ENCODE assay signal across 24 mouse cellular contexts in genomic region chr10:71020459-71020858, GRCm38 (mm10).
A peak's percentile ranks its signal among the peaks of the same experiment; 100 is the strongest.
DNase-seq lines count a peak whose midpoint lies in the region; ATAC-seq lines count a peak whose summit lies in the region.
"Had no signal": no experiment of that assay in that cellular context is flagged by ENCODE, and none has a peak within 500 bp of the region (broad histone marks: within the 10 kb centered on the region; RNA-seq: fewer than 3 reads in every experiment).

No protein-coding gene starts in this region.

- H3K27ac ChIP-seq in hindbrain, embryonic 12.5 days, result no peak overlapping the region
- H3K27ac ChIP-seq in hindbrain, embryonic 16.5 days (ENCODE audit: low read depth, low read length), result no peak overlapping the region
- peak overlapping the region; percentile 74 for H3K27ac ChIP-seq in neural tube, embryonic 13.5 days (replicated peaks)
- peak overlapping the region; percentile 65; the same call in 1 of the 2 replicates for H3K27ac ChIP-seq in neural tube, embryonic 15.5 days (replicated peaks)
- H3K27ac ChIP-seq: embryonic facial prominence, embryonic 12.5 days; embryonic facial prominence, embryonic 15.5 days; heart, embryonic 15.5 days; hindbrain, embryonic 15.5 days had no signal

- no peaks in the 10 kb centered on the region for H3K36me3 ChIP-seq in hindbrain, embryonic 12.5 days
- no peaks in the 10 kb centered on the region for H3K36me3 ChIP-seq in hindbrain, embryonic 16.5 days (ENCODE audit: control insufficient read depth, insufficient read depth, low read length)
- H3K36me3 ChIP-seq in neural tube, embryonic 13.5 days, result no peaks in the 10 kb centered on the region
- H3K36me3 ChIP-seq in neural tube, embryonic 15.5 days, result no peaks in the 10 kb centered on the region
- H3K36me3 ChIP-seq: embryonic facial prominence, embryonic 12.5 days; embryonic facial prominence, embryonic 15.5 days; heart, embryonic 15.5 days; hindbrain, embryonic 15.5 days had no signal

- H3K4me2 ChIP-seq in hindbrain, embryonic 12.5 days (replicated peaks), result no peak overlapping the region
- H3K4me2 ChIP-seq in hindbrain, embryonic 16.5 days (ENCODE audit: low read length), result no peak overlapping the region
- H3K4me2 ChIP-seq in neural tube, embryonic 13.5 days, result no peak overlapping the region
- H3K4me2 ChIP-seq in neural tube, embryonic 15.5 days, result no peak overlapping the region
- H3K4me2 ChIP-seq: embryonic facial prominence, embryonic 12.5 days; embryonic facial prominence, embryonic 15.5 days; heart, embryonic 11.5 days; heart, embryonic 15.5 days; hindbrain, embryonic 15.5 days had no signal

- no peak overlapping the region for H3K9ac ChIP-seq in hindbrain, embryonic 12.5 days
- H3K9ac ChIP-seq in hindbrain, embryonic 16.5 days (ENCODE audit: low read depth, low read length), result no peak overlapping the region
- H3K9ac ChIP-seq in neural tube, embryonic 13.5 days, result no peak overlapping the region
- H3K9ac ChIP-seq in neural tube, embryonic 15.5 days (replicated peaks), result no peak overlapping the region
- H3K9ac ChIP-seq: embryonic facial prominence, embryonic 12.5 days; embryonic facial prominence, embryonic 15.5 days; forebrain, postnatal 0 days; heart, embryonic 15.5 days; hindbrain, embryonic 15.5 days had no signal

- DNase-seq in neural tube, embryonic 10.5 days (ENCODE audit: extremely low spot score, low spot score), result no peak
- DNase-seq in testis, postnatal 10 days (ENCODE audit: low spot score), result no peak
- DNase-seq: adrenal gland, adult 2 months; adrenal gland, postnatal 14 days; cerebellum, adult 11 months; cerebellum, adult 2 months; cerebellum, adult 9-11 months; cerebellum, postnatal 25 days; forebrain, postnatal 0 days; gastrocnemius, postnatal 36 days; heart, postnatal 36 days had no signal

- ATAC-seq in hindbrain, embryonic 12.5 days (ENCODE audit: low FRiP score), result 0 out of 2 replicates have a peak, but pooled peaks have one; percentile 19
- no peak for ATAC-seq in hindbrain, embryonic 16.5 days
- ATAC-seq in neural tube, embryonic 13.5 days (ENCODE audit: low read depth), result peak; percentile 89
- peak; percentile 73 for ATAC-seq in neural tube, embryonic 15.5 days (ENCODE audit: low FRiP score)
- ATAC-seq: CD4-positive, CD25-positive, alpha-beta regulatory T cell, adult 4 months; forebrain, embryonic 14.5 days; forebrain, postnatal 0 days; inflammation-experienced regulatory T-cells, adult 6 months; intestine, embryonic 16.5 days had no signal

- WGBS in hindbrain, embryonic 12.5 days, result 69% methylated on average over 5 of the region's 5 CpGs
- WGBS in hindbrain, embryonic 16.5 days, result 68% methylated on average over 5 of the region's 5 CpGs
- WGBS in neural tube, embryonic 13.5 days, result 43% methylated on average over 5 of the region's 5 CpGs
- WGBS in neural tube, embryonic 15.5 days, result 32% methylated on average over 5 of the region's 5 CpGs

- peaks cover 2% of the 10 kb centered on the region; the same call in 1 of the 2 replicates for H3K4me1 ChIP-seq in hindbrain, embryonic 12.5 days
- H3K4me1 ChIP-seq in hindbrain, embryonic 16.5 days (ENCODE audit: control insufficient read depth, insufficient read depth, low read depth, low read length), result no peaks in the 10 kb centered on the region
- H3K4me1 ChIP-seq in neural tube, embryonic 13.5 days (replicated peaks), result peaks cover 18% of the 10 kb centered on the region
- H3K4me1 ChIP-seq in neural tube, embryonic 15.5 days, result peaks cover 8% of the 10 kb centered on the region
- H3K4me1 ChIP-seq: embryonic facial prominence, embryonic 12.5 days; embryonic facial prominence, embryonic 15.5 days; hindbrain, embryonic 15.5 days had no signal

- no peaks in the 10 kb centered on the region for H3K27me3 ChIP-seq in hindbrain, embryonic 12.5 days
- H3K27me3 ChIP-seq in hindbrain, embryonic 16.5 days (replicated peaks; ENCODE audit: control insufficient read depth, insufficient read depth, low read length), result no peaks in the 10 kb centered on the region
- no peaks in the 10 kb centered on the region for H3K27me3 ChIP-seq in neural tube, embryonic 13.5 days
- no peaks in the 10 kb centered on the region for H3K27me3 ChIP-seq in neural tube, embryonic 15.5 days (replicated peaks)
- H3K27me3 ChIP-seq: embryonic facial prominence, embryonic 12.5 days; embryonic facial prominence, embryonic 15.5 days; heart, embryonic 15.5 days; hindbrain, embryonic 15.5 days had no signal

- H3K4me3 ChIP-seq in hindbrain, embryonic 12.5 days, result no peak overlapping the region
- H3K4me3 ChIP-seq in hindbrain, embryonic 16.5 days (ENCODE audit: low read length), result no peak overlapping the region
- no peak overlapping the region for H3K4me3 ChIP-seq in neural tube, embryonic 13.5 days
- no peak overlapping the region for H3K4me3 ChIP-seq in neural tube, embryonic 15.5 days (replicated peaks)
- H3K4me3 ChIP-seq: embryonic facial prominence, embryonic 12.5 days; embryonic facial prominence, embryonic 15.5 days; heart, embryonic 15.5 days; hindbrain, embryonic 15.5 days had no signal

- no peaks in the 10 kb centered on the region for H3K9me3 ChIP-seq in hindbrain, embryonic 12.5 days (replicated peaks)
- no peaks in the 10 kb centered on the region for H3K9me3 ChIP-seq in hindbrain, embryonic 16.5 days (ENCODE audit: control insufficient read depth, low read length)
- no peaks in the 10 kb centered on the region for H3K9me3 ChIP-seq in neural tube, embryonic 13.5 days
- H3K9me3 ChIP-seq in neural tube, embryonic 15.5 days (replicated peaks), result no peaks in the 10 kb centered on the region
- H3K9me3 ChIP-seq: embryonic facial prominence, embryonic 12.5 days; embryonic facial prominence, embryonic 15.5 days; heart, embryonic 15.5 days; hindbrain, embryonic 15.5 days had no signal

Comparison
In these comparisons a context has a peak if more than half of its experiments do, and no peak if none do; other contexts are left out.
1. H3K27ac ChIP-seq: peak in neural tube, embryonic 13.5 days (single experiment) and neural tube, embryonic 15.5 days (single experiment); none in hindbrain, embryonic 12.5 days (single experiment) and hindbrain, embryonic 16.5 days (single experiment).